Mouse (Mus musculus) limb, embryonic 11.5 days (tissue): ENCODE measurements around the gene Tmem178. TPM values are rescaled to one million over a fixed set of nuclear protein-coding genes. Genes with fewer than 3 reads are reported as not detected.
A peak's percentile ranks its signal among the peaks of the same experiment; 100 is the strongest.

ENCODE experiments used
- ATAC-seq: fragments of 200-750 bp; cut with Nextera tagmentation; 2 replicates; pipeline ENCODE4 v1.8.0; 2017; ENCODE audit warnings: low read depth; ENCODE audit not compliant: insufficient number of reproducible peaks, low FRiP score, low TSS enrichment
- DNase-seq: peaks from one replicate; pipeline ENCODE4 v3.0.0-alpha.2; 2015; ENCODE audit warnings: low spot score
- H3K27ac ChIP-seq: fragments of 300-500 bp; sonication (generic); replicated peaks from 2 replicates; pipeline ENCODE4 v1.5.1; 2014; ENCODE audit warnings: low read depth, mild to moderate bottlenecking, low read length
- H3K27me3 ChIP-seq: fragments of 300-500 bp; sonication (generic); 2 replicates; pipeline ENCODE4 v1.6.1; 2014; ENCODE audit warnings: mild to moderate bottlenecking, low read length, mixed read lengths; ENCODE audit not compliant: control insufficient read depth, insufficient read depth
- H3K36me3 ChIP-seq: fragments of 300-500 bp; sonication (generic); 2 replicates; pipeline ENCODE4 v1.6.1; 2014; ENCODE audit warnings: mild to moderate bottlenecking, low read length, moderate library complexity, mixed read lengths; ENCODE audit not compliant: control insufficient read depth, insufficient read depth
- H3K4me1 ChIP-seq: fragments of 300-500 bp; sonication (generic); 2 replicates; pipeline ENCODE4 v1.6.1; 2014; ENCODE audit warnings: low read length, mixed read lengths; ENCODE audit not compliant: control insufficient read depth, insufficient read depth
- H3K4me2 ChIP-seq: fragments of 300-500 bp; sonication (generic); 2 replicates; pipeline ENCODE4 v1.6.1; 2014; ENCODE audit warnings: low read depth, mild to moderate bottlenecking, moderate library complexity; ENCODE audit not compliant: severe bottlenecking
- H3K4me3 ChIP-seq: fragments of 300-500 bp; sonication (generic); 2 replicates; pipeline ENCODE4 v1.5.1; 2014; ENCODE audit warnings: low read depth, low read length
- H3K9ac ChIP-seq: fragments of 300-500 bp; sonication (generic); 2 replicates; pipeline ENCODE4 v1.6.1; 2014; ENCODE audit warnings: mild to moderate bottlenecking, low read length
- H3K9me3 ChIP-seq: fragments of 300-500 bp; sonication (generic); 2 replicates; pipeline ENCODE4 v1.6.1; 2016; ENCODE audit warnings: low read length; ENCODE audit not compliant: control insufficient read depth
- WGBS: fragments of 180-500 bp; shearing (Covaris S2); extraction: QIAGEN DNeasy Blood & Tissue Kit; methylation state at CpG from one replicate; pipeline ENCODE4 v1.1.7; 2014; 5-methylcytosine and 5-hydroxymethylcytosine counted together
- polyA plus RNA-seq: library from polyadenylated mRNA; unstranded; fragments of >200 nt; fragmentation: Nextera tagmentation; extraction: Ambion mirVana; gene quantifications from 2 replicates; pipeline ENCODE4 v1.2.1, GENCODE M21; 2014

The Tmem178 gene
- polyA plus RNA-seq, 1 experiment from 2014 or later: 6.9 TPM

- 89% methylated on average over 10 of the region's 10 CpGs for WGBS
- no peaks in the 10 kb centered on the region for H3K9me3 ChIP-seq
- no peaks in the 10 kb centered on the region for H3K4me1 ChIP-seq
- no peaks in the 10 kb centered on the region for H3K36me3 ChIP-seq
- no peak for ATAC-seq
- peaks cover 6% of the 10 kb centered on the region; the same call in 1 of the 2 replicates for H3K27me3 ChIP-seq
- H3K9ac ChIP-seq: no peak overlapping the region
- no peak for DNase-seq
- H3K4me2 ChIP-seq: no peak overlapping the region
- no peak overlapping the region for H3K4me3 ChIP-seq
- H3K27ac ChIP-seq: no peak overlapping the region
These were observed 5.5 kb downstream of the Tmem178 start for GRCm38 (mm10) chr17:80949895-80950294.

DNA sequence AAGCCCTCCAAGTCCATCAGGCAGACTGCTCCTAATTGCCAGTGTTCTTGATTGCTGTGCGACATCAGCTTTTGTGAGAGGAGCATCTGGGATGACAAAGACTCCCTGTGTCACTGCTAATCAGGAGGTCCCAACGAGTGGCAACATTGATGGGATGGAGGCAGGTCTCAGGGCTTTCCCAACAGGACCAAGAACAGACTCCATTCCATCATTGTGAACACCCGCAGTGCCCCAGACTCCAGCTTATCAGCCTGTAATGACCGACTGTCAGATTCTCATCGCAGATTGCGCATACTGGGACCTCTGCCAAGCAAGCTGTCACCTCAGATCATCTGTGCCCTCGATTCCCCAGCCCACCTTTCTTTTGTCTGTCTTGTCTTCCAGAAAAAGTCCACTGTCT, 7.9 kb downstream of the Tmem178 start:
- no peak overlapping the region for H3K4me3 ChIP-seq
- no peaks in the 10 kb centered on the region for H3K4me1 ChIP-seq
- no peak for DNase-seq
- H3K27me3 ChIP-seq: no peaks in the 10 kb centered on the region
- no peaks in the 10 kb centered on the region for H3K36me3 ChIP-seq
- H3K4me2 ChIP-seq: no peak overlapping the region
- H3K27ac ChIP-seq: no peak overlapping the region
- no peak for ATAC-seq
- no peaks in the 10 kb centered on the region for H3K9me3 ChIP-seq
- no peak overlapping the region for H3K9ac ChIP-seq
- WGBS: 82% methylated on average over 7 of the region's 7 CpGs

- H3K9ac ChIP-seq: no peak overlapping the region
These were observed 11.0 kb downstream of the Tmem178 start for GRCm38 (mm10) chr17:80955415-80955814.

GRCm38 (mm10) chr17:80955998-80956811, 11.8 kb downstream of the Tmem178 start:
- no peaks in the 10 kb centered on the region for H3K4me1 ChIP-seq
- ATAC-seq (no peak), DNase-seq (no peak)
- H3K9ac ChIP-seq: no peak overlapping the region
- WGBS: 83% methylated on average over 10 of the region's 10 CpGs
- H3K27ac ChIP-seq: no peak overlapping the region
- H3K4me2 ChIP-seq: no peak overlapping the region
- no peaks in the 10 kb centered on the region for H3K27me3 ChIP-seq
- no peaks in the 10 kb centered on the region for H3K9me3 ChIP-seq
- no peak overlapping the region for H3K4me3 ChIP-seq
- no peaks in the 10 kb centered on the region for H3K36me3 ChIP-seq

More at GRCm38 (mm10) chr17:80955415-80955814, 11.0 kb downstream of the Tmem178 start:
- Histone ChIP-seq H3K4me2 (no peak overlapping the region), H3K36me3 (no peaks in the 10 kb centered on the region), H3K4me1 (no peaks in the 10 kb centered on the region), H3K4me3 (no peak overlapping the region), H3K9me3 (no peaks in the 10 kb centered on the region), H3K27me3 (no peaks in the 10 kb centered on the region), H3K27ac (no peak overlapping the region)
- no peak for ATAC-seq
- WGBS: 73% methylated on average over 7 of the region's 7 CpGs
- DNase-seq: no peak

DNA sequence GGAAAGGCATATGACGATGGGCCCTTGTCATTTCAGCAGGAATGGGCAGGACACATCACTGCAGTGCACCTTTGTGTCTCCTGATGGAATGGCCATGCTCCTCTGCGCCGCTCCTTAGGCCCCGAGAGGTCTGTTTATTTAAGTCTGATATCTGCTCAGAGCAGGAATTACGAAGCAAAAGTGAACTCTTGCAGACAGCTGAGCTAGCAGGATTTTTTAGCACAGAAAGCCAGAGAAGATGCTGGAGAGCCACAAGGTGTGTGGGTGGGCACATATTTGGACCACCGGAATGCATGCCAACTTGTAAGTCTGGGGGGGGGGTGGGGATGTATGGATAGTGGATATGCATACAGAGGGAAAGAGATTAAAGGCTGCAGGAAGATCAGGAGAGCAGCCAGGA, 13.9 kb downstream of the Tmem178 start:
- H3K27me3 ChIP-seq: no peaks in the 10 kb centered on the region
- no peak overlapping the region for H3K9ac ChIP-seq
- H3K4me3 ChIP-seq: no peak overlapping the region
- no peaks in the 10 kb centered on the region for H3K36me3 ChIP-seq
- H3K27ac ChIP-seq: no peak overlapping the region
- H3K4me2 ChIP-seq: no peak overlapping the region
- DNase-seq (no peak), ATAC-seq (no peak)
- H3K4me1 ChIP-seq: no peaks in the 10 kb centered on the region
- no peaks in the 10 kb centered on the region for H3K9me3 ChIP-seq
- WGBS: 87% methylated on average over 6 of the region's 6 CpGs

GRCm38 (mm10) chr17:80959840-80960239, 15.4 kb downstream of the Tmem178 start:
- H3K4me3 ChIP-seq: no peak overlapping the region
- ATAC-seq: no peak
- H3K27me3 ChIP-seq: no peaks in the 10 kb centered on the region
- no peak overlapping the region for H3K9ac ChIP-seq
- H3K27ac ChIP-seq: no peak overlapping the region
- H3K36me3 ChIP-seq: no peaks in the 10 kb centered on the region
- H3K4me2 ChIP-seq: no peak overlapping the region
- no peaks in the 10 kb centered on the region for H3K9me3 ChIP-seq
- 45% methylated on average over 2 of the region's 2 CpGs for WGBS
- no peaks in the 10 kb centered on the region for H3K4me1 ChIP-seq
- DNase-seq: no peak

DNA sequence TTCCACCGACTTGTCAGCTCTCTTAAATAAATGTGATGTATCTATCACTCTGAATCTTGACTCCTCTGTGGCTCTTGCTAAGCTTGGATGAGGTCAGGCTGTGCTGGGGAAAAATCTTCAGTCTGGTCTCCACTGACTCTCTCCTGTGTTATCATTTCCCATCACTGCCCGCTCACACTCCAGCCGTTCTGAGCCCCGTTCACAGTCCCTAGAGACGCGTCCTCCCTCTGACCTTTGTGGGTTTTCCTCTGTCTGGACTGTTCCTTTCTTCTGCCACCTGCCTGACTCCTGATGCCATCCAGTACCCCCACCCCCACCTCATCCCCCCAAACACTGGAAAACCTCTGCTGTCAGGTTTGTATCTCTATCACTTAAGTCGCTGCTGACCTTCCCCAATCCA, 23.0 kb downstream of the Tmem178 start:
- WGBS: 51% methylated on average over 7 of the region's 7 CpGs
- no peak for ATAC-seq
- H3K4me3 ChIP-seq: no peak overlapping the region

GRCm38 (mm10) chr17:80969643-80970619, 25.5 kb downstream of the Tmem178 start:
- H3K27ac ChIP-seq: no peak overlapping the region
- no peak for ATAC-seq

More for the DNA sequence above, 23.0 kb downstream of the Tmem178 start:
- H3K36me3 ChIP-seq: no peaks in the 10 kb centered on the region
- H3K4me2 ChIP-seq: no peak overlapping the region
- H3K27ac ChIP-seq: no peak overlapping the region
- no peaks in the 10 kb centered on the region for H3K9me3 ChIP-seq
- no peaks in the 10 kb centered on the region for H3K27me3 ChIP-seq
- no peak overlapping the region for H3K9ac ChIP-seq
- H3K4me1 ChIP-seq: no peaks in the 10 kb centered on the region
- no peak for DNase-seq

More at GRCm38 (mm10) chr17:80969643-80970619, 25.5 kb downstream of the Tmem178 start:
- H3K9ac ChIP-seq: no peak overlapping the region
- H3K9me3 ChIP-seq: no peaks in the 10 kb centered on the region
- H3K36me3 ChIP-seq: no peaks in the 10 kb centered on the region
- H3K4me1 ChIP-seq: no peaks in the 10 kb centered on the region
- WGBS: 58% methylated on average over 18 of the region's 18 CpGs
- H3K27me3 ChIP-seq: no peaks in the 10 kb centered on the region
- no peak overlapping the region for H3K4me2 ChIP-seq
- DNase-seq: peak; percentile 67
- no peak overlapping the region for H3K4me3 ChIP-seq
